Mouse (Mus musculus) skeletal muscle tissue, postnatal 0 days (tissue): Measurements from ENCODE around the gene Mill1. TPM values are rescaled to one million over a fixed set of nuclear protein-coding genes. Genes with fewer than 3 reads are reported as not detected.

Source experiments
- polyA plus RNA-seq: library from polyadenylated mRNA; unstranded; fragments of >200 nt; fragmentation: Nextera tagmentation; extraction: Ambion mirVana; gene quantifications from 2 replicates; pipeline ENCODE4 v1.2.1, GENCODE M21; 2015

The Mill1 gene
- not detected in 2 replicates for polyA plus RNA-seq

DNA sequence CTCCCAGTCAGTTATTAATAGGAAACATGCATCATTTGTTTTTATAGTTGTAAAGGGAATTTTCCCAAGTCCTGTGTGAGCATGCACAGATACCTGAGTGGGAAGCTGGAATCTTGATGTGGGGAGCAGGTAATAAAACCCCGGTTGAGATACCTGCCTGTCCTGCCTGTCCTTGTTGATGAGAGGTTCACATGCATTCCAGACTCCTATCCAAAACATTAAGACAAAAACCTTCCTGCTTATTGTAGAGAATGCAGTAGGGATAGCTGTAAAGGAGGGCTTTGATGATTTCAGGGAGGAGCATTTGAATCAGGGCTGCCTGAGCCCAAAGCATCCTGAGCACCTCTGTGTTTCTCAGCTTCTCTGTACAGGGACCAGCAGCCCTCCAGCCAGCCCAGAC is at the start of gene Mill1:
Gene Mill1, plus strand, starts transcription at position 301 of the 400 bp plus-strand sequence.

Other genes starting within 250 kb of the Mill1 start
- gene Ceacam13, start 235.5 kb upstream of the Mill1 start, polyA plus RNA-seq, result not detected in 2 replicates
- not detected in 2 replicates for gene Ceacam12, start 179.4 kb upstream of the Mill1 start, polyA plus RNA-seq
- gene Igfl3, start 68.9 kb upstream of the Mill1 start, polyA plus RNA-seq, result not detected in 2 replicates
- not detected in 2 replicates for gene Psg18, start 109.7 kb downstream of the Mill1 start, polyA plus RNA-seq
- not detected in 2 replicates for gene Psg28, start 186.7 kb downstream of the Mill1 start, polyA plus RNA-seq
- not detected in 2 replicates for gene Psg26, start 238.8 kb downstream of the Mill1 start, polyA plus RNA-seq